Mouse (Mus musculus) liver, adult 2 months (tissue): ENCODE data around the gene Ryk.

Source experiments
- CTCF ChIP-seq: fragments of 200-500 bp; IDR thresholded peaks from 2 replicates; pipeline ENCODE4 v1.5.1; 2011; ENCODE audit warnings: low read depth, low read length, control low read depth
- POLR2A ChIP-seq: fragments of 200-500 bp; IDR thresholded peaks from 2 replicates; pipeline ENCODE4 v1.6.1; 2011; ENCODE audit warnings: low read length, control low read depth; ENCODE audit not compliant: insufficient read depth; ENCODE audit errors: extremely low read depth

GRCm38 (mm10) chr9:102877916-102878315, 43.2 kb downstream of the Ryk start:
- TF ChIP-seq CTCF (no peak), POLR2A (no peak)
